Mouse (Mus musculus) stomach, embryonic 15.5 days (tissue): ENCODE measurements around the gene Golim4. TPM values are rescaled to one million over a fixed set of nuclear protein-coding genes. Genes with fewer than 3 reads are reported as not detected.

ENCODE experiments used
- ATAC-seq: fragments of 200-750 bp; cut with Nextera tagmentation; 2 replicates; pipeline ENCODE4 v1.8.0; 2017; ENCODE audit warnings: low read depth, moderate number of reproducible peaks, moderate TSS enrichment; ENCODE audit not compliant: insufficient read depth, low FRiP score
- H3K27ac ChIP-seq: fragments of 300-500 bp; sonication (generic); 2 replicates; pipeline ENCODE4 v1.5.1; 2015; ENCODE audit warnings: mild to moderate bottlenecking, inconsistent platforms
- H3K27me3 ChIP-seq: fragments of 300-500 bp; sonication (generic); replicated peaks from 2 replicates; pipeline ENCODE4 v1.6.1; 2015; ENCODE audit warnings: inconsistent platforms
- H3K36me3 ChIP-seq: fragments of 300-500 bp; sonication (generic); 2 replicates; pipeline ENCODE4 v1.6.1; 2015; ENCODE audit warnings: inconsistent platforms
- H3K4me1 ChIP-seq: fragments of 300-500 bp; sonication (generic); 2 replicates; pipeline ENCODE4 v1.6.1; 2015; ENCODE audit warnings: inconsistent platforms
- H3K4me2 ChIP-seq: fragments of 300-500 bp; sonication (generic); 2 replicates; pipeline ENCODE4 v1.6.1; 2015; ENCODE audit warnings: mild to moderate bottlenecking, inconsistent platforms
- H3K4me3 ChIP-seq: fragments of 300-500 bp; sonication (generic); replicated peaks from 2 replicates; pipeline ENCODE4 v1.5.1; 2015; ENCODE audit warnings: inconsistent platforms
- H3K9ac ChIP-seq: fragments of 300-500 bp; sonication (generic); 2 replicates; pipeline ENCODE4 v1.6.1; 2015; ENCODE audit warnings: inconsistent platforms
- H3K9me3 ChIP-seq: fragments of 300-500 bp; sonication (generic); 2 replicates; pipeline ENCODE4 v1.6.1; 2016; ENCODE audit warnings: inconsistent platforms
- WGBS: fragments of 180-500 bp; shearing (Covaris S2); methylation state at CpG from one replicate; pipeline ENCODE4 v1.1.7; 2015; 5-methylcytosine and 5-hydroxymethylcytosine counted together
- polyA plus RNA-seq: library from polyadenylated mRNA; unstranded; fragments of >200 nt; fragmentation: Nextera tagmentation; extraction: Ambion mirVana; gene quantifications from 2 replicates; pipeline ENCODE4 v1.2.1, GENCODE M21; 2015

Gene Golim4
- polyA plus RNA-seq, 1 experiment from 2014 or later: 64.0 TPM

DNA sequence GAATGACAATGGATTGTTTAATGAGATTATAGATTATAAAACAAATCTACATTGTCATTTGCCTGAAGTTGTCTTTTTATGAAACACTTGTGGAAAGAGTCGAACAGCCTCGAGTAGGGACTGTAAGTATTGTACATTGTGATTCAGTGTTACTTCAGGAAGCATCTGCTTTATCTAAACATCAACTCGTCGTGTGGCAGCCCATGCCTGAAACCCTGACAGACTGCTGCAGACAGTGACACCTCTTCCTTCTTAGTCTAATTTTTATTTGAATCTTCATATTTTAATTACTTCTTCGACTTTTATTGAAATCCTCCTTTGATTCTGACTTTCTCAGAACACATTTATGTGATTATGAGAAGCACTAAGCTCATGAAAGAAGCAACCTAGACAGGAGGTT lies 7.4 kb downstream of the Golim4 start:
- H3K9me3 ChIP-seq: no peaks in the 10 kb centered on the region
- no peaks in the 10 kb centered on the region for H3K36me3 ChIP-seq
- no peak overlapping the region for H3K4me3 ChIP-seq
- H3K9ac ChIP-seq: no peak overlapping the region
- no peak for ATAC-seq
- H3K27me3 ChIP-seq: no peaks in the 10 kb centered on the region
- no peak overlapping the region for H3K4me2 ChIP-seq
- WGBS: 63% methylated on average over 5 of the region's 5 CpGs
- no peak overlapping the region for H3K27ac ChIP-seq
- peaks cover 13% of the 10 kb centered on the region for H3K4me1 ChIP-seq

DNA sequence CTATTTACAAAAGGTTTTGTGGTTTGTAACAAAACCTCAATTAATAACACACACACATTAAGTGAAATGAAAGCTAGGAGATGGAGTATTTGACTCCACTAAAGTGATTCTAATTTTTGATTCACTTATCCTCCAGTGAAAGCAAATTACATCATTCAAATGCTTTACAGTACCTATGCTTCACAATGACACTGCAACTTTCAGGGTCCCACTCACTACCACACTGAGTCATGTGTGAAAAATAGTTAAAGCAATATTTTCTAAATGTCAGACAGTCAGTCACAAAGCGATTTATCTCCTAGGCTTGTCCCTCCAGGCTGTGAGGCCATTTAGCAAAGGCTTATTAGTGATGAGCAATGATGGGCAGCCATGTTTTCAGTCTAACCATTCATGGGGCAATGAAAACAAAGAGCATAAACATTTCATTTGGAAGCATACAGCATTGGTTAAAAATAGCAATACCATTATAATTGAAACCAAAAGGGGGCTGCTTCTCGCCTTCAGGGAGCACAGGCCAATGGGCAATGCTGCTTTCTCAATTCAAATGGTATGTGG lies 8.1 kb downstream of the Golim4 start:
- WGBS: 79% methylated on average over 2 of the region's 2 CpGs
- H3K9ac ChIP-seq: no peak overlapping the region
- H3K27me3 ChIP-seq: no peaks in the 10 kb centered on the region
- no peak overlapping the region for H3K4me2 ChIP-seq
- no peak overlapping the region for H3K4me3 ChIP-seq
- peaks cover 6% of the 10 kb centered on the region for H3K4me1 ChIP-seq
- no peak for ATAC-seq
- no peaks in the 10 kb centered on the region for H3K36me3 ChIP-seq
- no peaks in the 10 kb centered on the region for H3K9me3 ChIP-seq
- no peak overlapping the region for H3K27ac ChIP-seq

- Histone ChIP-seq H3K36me3 (no peaks in the 10 kb centered on the region), H3K4me2 (no peak overlapping the region), H3K4me3 (no peak overlapping the region), H3K9me3 (no peaks in the 10 kb centered on the region), H3K27ac (0 out of 2 replicates have a peak overlapping the region, but pooled peaks have one; percentile 0), H3K4me1 (peaks cover 5% of the 10 kb centered on the region), H3K9ac (no peak overlapping the region), H3K27me3 (no peaks in the 10 kb centered on the region)
- ATAC-seq: no peak
- 72% methylated on average over 1 of the region's 1 CpGs for WGBS
Measured at GRCm38 (mm10) chr3:75948003-75948402, 8.7 kb downstream of the Golim4 start.

- Histone ChIP-seq H3K27me3 (no peaks in the 10 kb centered on the region), H3K27ac (peak overlapping the region; percentile 65), H3K4me1 (peaks cover 10% of the 10 kb centered on the region), H3K9ac (no peak overlapping the region), H3K9me3 (no peaks in the 10 kb centered on the region), H3K4me3 (no peak overlapping the region), H3K4me2 (no peak overlapping the region), H3K36me3 (no peaks in the 10 kb centered on the region)
- peak; percentile 56; the same call in 1 of the 2 replicates for ATAC-seq
- WGBS: 36% methylated on average over 12 of the region's 12 CpGs
Measured at GRCm38 (mm10) chr3:75942303-75943060, 14.3 kb downstream of the Golim4 start.

GRCm38 (mm10) chr3:75941864-75942263 lies 14.9 kb downstream of the Golim4 start:
- Histone ChIP-seq H3K4me1 (peaks cover 10% of the 10 kb centered on the region), H3K9me3 (no peaks in the 10 kb centered on the region), H3K27me3 (no peaks in the 10 kb centered on the region), H3K36me3 (no peaks in the 10 kb centered on the region), H3K4me3 (no peak overlapping the region), H3K9ac (no peak overlapping the region), H3K4me2 (no peak overlapping the region), H3K27ac (peak overlapping the region; percentile 65; the same call in 1 of the 2 replicates)
- ATAC-seq: no peak
- WGBS: 41% methylated on average over 1 of the region's 1 CpGs

DNA sequence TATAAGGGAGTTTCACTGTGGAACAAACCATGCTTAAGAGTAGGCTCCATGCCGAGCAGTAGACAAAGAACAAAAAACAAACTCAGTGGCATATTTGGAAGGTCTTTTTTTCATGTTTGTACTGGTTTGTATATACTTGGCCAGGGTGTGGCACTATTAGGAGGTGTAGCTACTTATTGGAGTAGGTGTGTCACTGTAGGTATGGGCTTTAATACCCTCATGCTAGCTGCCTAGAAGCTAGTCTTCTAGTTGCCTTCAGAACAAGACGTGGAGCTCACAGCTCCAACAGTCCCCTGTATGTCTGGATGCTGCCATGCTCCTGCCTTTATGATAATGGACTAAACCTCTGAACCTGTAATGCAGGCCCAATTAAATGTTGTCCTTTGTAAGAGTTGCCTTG lies 20.6 kb downstream of the Golim4 start:
- Histone ChIP-seq H3K4me2 (no peak overlapping the region), H3K4me1 (no peaks in the 10 kb centered on the region), H3K4me3 (no peak overlapping the region), H3K9me3 (no peaks in the 10 kb centered on the region), H3K9ac (no peak overlapping the region), H3K27ac (peak overlapping the region; percentile 51; the same call in 1 of the 2 replicates), H3K36me3 (0 out of 2 replicates have a peak, but pooled peaks cover 4% of the 10 kb centered on the region), H3K27me3 (no peaks in the 10 kb centered on the region)
- 81% methylated on average over 2 of the region's 2 CpGs for WGBS
- ATAC-seq: no peak

DNA sequence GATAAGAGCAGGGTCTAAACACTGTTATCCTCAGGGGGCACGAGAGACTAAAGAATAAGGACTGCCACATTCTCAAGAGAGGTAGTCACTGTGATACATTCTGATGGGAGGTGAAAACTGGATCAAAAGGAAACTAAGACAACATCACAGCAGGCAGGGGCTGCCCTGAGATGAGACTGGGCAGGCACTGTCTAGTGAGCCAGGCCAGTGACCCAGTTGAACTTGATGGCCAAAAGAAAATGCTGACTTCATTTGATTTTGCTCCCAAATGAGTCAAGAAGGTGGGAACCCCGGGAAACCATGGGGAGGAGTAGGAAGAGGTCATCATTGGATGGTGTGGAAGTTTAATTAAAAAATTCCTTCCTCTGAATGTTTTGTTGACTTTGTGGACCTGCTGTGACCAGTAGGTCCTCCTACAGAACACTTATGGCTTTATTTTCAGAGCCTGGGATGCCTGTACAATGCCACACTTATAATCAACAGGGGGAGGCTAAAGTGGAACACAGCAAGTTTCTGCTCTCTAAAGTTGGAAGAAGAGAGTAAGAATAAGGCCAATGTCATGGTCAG lies 26.0 kb downstream of the Golim4 start:
- 83% methylated on average over 2 of the region's 2 CpGs for WGBS
- ATAC-seq: no peak
- 0 out of 2 replicates have a peak, but pooled peaks cover 4% of the 10 kb centered on the region for H3K36me3 ChIP-seq
- H3K9me3 ChIP-seq: no peaks in the 10 kb centered on the region
- H3K4me3 ChIP-seq: no peak overlapping the region
- H3K4me1 ChIP-seq: no peaks in the 10 kb centered on the region
- no peak overlapping the region for H3K9ac ChIP-seq
- H3K27me3 ChIP-seq: no peaks in the 10 kb centered on the region
- H3K4me2 ChIP-seq: no peak overlapping the region
- no peak overlapping the region for H3K27ac ChIP-seq

- no peak overlapping the region for H3K27ac ChIP-seq
- ATAC-seq: no peak
- WGBS: 91% methylated on average over 7 of the region's 7 CpGs
Measured at GRCm38 (mm10) chr3:75929926-75930548, 26.7 kb downstream of the Golim4 start.

GRCm38 (mm10) chr3:75926327-75926726 lies 30.4 kb downstream of the Golim4 start:
- Histone ChIP-seq H3K9ac (no peak overlapping the region), H3K36me3 (no peaks in the 10 kb centered on the region), H3K4me3 (no peak overlapping the region), H3K4me1 (0 out of 2 replicates have a peak, but pooled peaks cover under 1% of the 10 kb centered on the region), H3K9me3 (no peaks in the 10 kb centered on the region), H3K27ac (no peak overlapping the region), H3K4me2 (no peak overlapping the region), H3K27me3 (no peaks in the 10 kb centered on the region)
- ATAC-seq: no peak
- WGBS: 81% methylated on average over 3 of the region's 3 CpGs

More at GRCm38 (mm10) chr3:75929926-75930548, 26.7 kb downstream of the Golim4 start:
- H3K4me1 ChIP-seq: no peaks in the 10 kb centered on the region
- 0 out of 2 replicates have a peak, but pooled peaks cover 4% of the 10 kb centered on the region for H3K36me3 ChIP-seq
- no peaks in the 10 kb centered on the region for H3K9me3 ChIP-seq
- H3K9ac ChIP-seq: no peak overlapping the region
- H3K4me2 ChIP-seq: no peak overlapping the region
- H3K4me3 ChIP-seq: no peak overlapping the region
- no peaks in the 10 kb centered on the region for H3K27me3 ChIP-seq

DNA sequence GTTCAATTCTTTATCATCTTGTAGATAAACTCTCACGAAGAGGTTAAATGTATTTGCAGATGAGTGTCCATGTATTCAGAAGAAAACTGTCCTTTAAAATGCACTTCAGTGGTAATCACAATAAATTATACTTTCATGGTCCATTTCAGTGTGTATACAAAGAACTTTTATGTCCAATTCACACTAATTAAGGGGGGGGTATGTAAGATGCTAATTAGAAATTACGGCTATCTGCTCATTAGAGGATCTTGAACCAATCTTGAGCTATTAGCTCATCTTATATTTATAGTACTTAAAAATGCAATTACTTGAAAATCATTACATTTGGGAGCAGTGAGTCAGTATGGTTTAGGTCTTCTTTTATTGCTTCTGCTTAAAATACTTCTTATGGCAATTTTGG lies 31.6 kb downstream of the Golim4 start:
- 80% methylated on average over 2 of the region's 2 CpGs for WGBS
- no peak for ATAC-seq
- no peaks in the 10 kb centered on the region for H3K36me3 ChIP-seq
- peaks cover 6% of the 10 kb centered on the region for H3K4me1 ChIP-seq
- no peak overlapping the region for H3K27ac ChIP-seq
- no peak overlapping the region for H3K4me3 ChIP-seq
- H3K9me3 ChIP-seq: no peaks in the 10 kb centered on the region
- H3K9ac ChIP-seq: no peak overlapping the region
- no peaks in the 10 kb centered on the region for H3K27me3 ChIP-seq
- H3K4me2 ChIP-seq: no peak overlapping the region

GRCm38 (mm10) chr3:75917770-75918503 lies 38.8 kb downstream of the Golim4 start:
- Histone ChIP-seq H3K9me3 (no peaks in the 10 kb centered on the region), H3K27ac (no peak overlapping the region), H3K9ac (no peak overlapping the region), H3K4me1 (peaks cover 6% of the 10 kb centered on the region), H3K36me3 (no peaks in the 10 kb centered on the region), H3K27me3 (no peaks in the 10 kb centered on the region), H3K4me2 (no peak overlapping the region), H3K4me3 (no peak overlapping the region)
- ATAC-seq: peak; percentile 91
- 78% methylated on average over 17 of the region's 17 CpGs for WGBS
